Mouse (Mus musculus): ENCODE measurements around the gene Zfp710. TPM values are rescaled to one million over a fixed set of nuclear protein-coding genes. Genes with fewer than 3 reads are reported as not detected.

The Zfp710 gene
- total and polyA plus RNA-seq, 3 experiments = 14.8 to 19.1 TPM; not detected in 1

DNA sequence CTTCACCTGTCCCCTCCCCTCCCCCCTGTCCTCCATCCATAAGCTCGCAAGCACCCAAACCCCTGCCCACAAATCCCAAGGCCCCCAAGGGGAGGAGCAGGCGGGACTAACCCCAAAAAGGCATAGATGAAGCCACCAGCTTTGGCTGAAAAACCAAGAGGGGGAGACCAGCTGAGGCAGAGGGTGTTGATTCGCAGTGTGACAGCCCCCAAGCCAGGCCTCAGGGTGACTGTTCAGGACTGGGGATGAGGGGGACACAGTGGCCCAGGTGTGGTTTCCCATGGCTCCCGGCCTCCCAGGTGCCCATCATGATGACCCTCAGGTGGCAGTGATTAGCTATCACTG is 67.2 kb downstream of the Zfp710 start:
- H3K36me3 ChIP-seq (ENCODE audit: control insufficient read depth in 1 of 2, insufficient read depth in 2 of 2, low read length in 2 of 2) = no peaks in the 10 kb centered on the region; a peak in 1 of 4 replicates
- no peak overlapping the region for H3K27ac ChIP-seq (ENCODE audit: control insufficient read depth, low read depth, low read length)
- H3K27me3 ChIP-seq (ENCODE audit: control insufficient read depth in 1 of 2, insufficient read depth in 2 of 2, low read length in 2 of 2) = no peaks in the 10 kb centered on the region
- no peaks in the 10 kb centered on the region for H3K4me1 ChIP-seq (ENCODE audit: control insufficient read depth in 1 of 2, insufficient read depth in 2 of 2, low read length in 2 of 2)
- H3K4me3 ChIP-seq (ENCODE audit: control insufficient read depth in 1 of 2, insufficient read depth in 1 of 2, low read depth in 2 of 2, low read length in 2 of 2) = no peak overlapping the region
- no peak for DNase-seq (ENCODE audit: low read depth, low spot score)
- no peak overlapping the region for H3K9ac ChIP-seq (ENCODE audit: control insufficient read depth, low read depth, low read length, poor library complexity, severe bottlenecking)
- no peaks in the 10 kb centered on the region for H3K79me2 ChIP-seq (ENCODE audit: control insufficient read depth, insufficient read depth, low read length, poor library complexity)
- no peaks in the 10 kb centered on the region for H3K9me3 ChIP-seq (replicated peaks; ENCODE audit: insufficient read depth, low read length)
- TF ChIP-seq SIN3A (IDR thresholded peaks at IDR 0.05; ENCODE audit: low read length) (no peak), MYB (IDR thresholded peaks at IDR 0.05; ENCODE audit: low read depth, low read length) (no peak), GABPA (IDR thresholded peaks at IDR 0.05; ENCODE audit: low read depth, low read length) (no peak), CHD1 (IDR thresholded peaks at IDR 0.05; ENCODE audit: low read depth, low read length) (no peak), NELFE (IDR thresholded peaks at IDR 0.05; ENCODE audit: low read depth, low read length) (no peak), ZNF384 (IDR thresholded peaks at IDR 0.05; ENCODE audit: low read depth, low read length) (no peak), RAD21 (IDR thresholded peaks at IDR 0.05; ENCODE audit: low read depth, low read length) (no peak), TBP (IDR thresholded peaks at IDR 0.05; ENCODE audit: low read depth, low read length) (no peak), USF1 (IDR thresholded peaks at IDR 0.05; ENCODE audit: low read depth, low read length) (no peak), TCF12 (IDR thresholded peaks at IDR 0.05; ENCODE audit: low read depth, low read length) (no peak), USF2 (IDR thresholded peaks at IDR 0.05; ENCODE audit: borderline replicate concordance in 1 of 2, insufficient read depth in 1 of 2, low read depth in 1 of 2, low read length in 2 of 2) (no peak), SMC3 (IDR thresholded peaks at IDR 0.05; ENCODE audit: low read depth, low read length) (no peak), ZMIZ1 (IDR thresholded peaks at IDR 0.05; ENCODE audit: low read depth, low read length) (no peak), CTCF (IDR thresholded peaks at IDR 0.05 in 2 of 3, conservative IDR thresholded peaks at IDR 0.05 in 1 of 3; ENCODE audit: control insufficient read depth in 1 of 3, insufficient read depth in 1 of 3, low read depth in 2 of 3, low read length in 3 of 3, poor library complexity in 1 of 3, severe bottlenecking in 1 of 3) (no peak), RCOR1 (IDR thresholded peaks at IDR 0.05; ENCODE audit: low read depth, low read length) (no peak), ELF1 (IDR thresholded peaks at IDR 0.05; ENCODE audit: low read depth, low read length) (no peak), E2F4 (IDR thresholded peaks at IDR 0.05; ENCODE audit: borderline replicate concordance, low read depth, low read length) (no peak)

DNA sequence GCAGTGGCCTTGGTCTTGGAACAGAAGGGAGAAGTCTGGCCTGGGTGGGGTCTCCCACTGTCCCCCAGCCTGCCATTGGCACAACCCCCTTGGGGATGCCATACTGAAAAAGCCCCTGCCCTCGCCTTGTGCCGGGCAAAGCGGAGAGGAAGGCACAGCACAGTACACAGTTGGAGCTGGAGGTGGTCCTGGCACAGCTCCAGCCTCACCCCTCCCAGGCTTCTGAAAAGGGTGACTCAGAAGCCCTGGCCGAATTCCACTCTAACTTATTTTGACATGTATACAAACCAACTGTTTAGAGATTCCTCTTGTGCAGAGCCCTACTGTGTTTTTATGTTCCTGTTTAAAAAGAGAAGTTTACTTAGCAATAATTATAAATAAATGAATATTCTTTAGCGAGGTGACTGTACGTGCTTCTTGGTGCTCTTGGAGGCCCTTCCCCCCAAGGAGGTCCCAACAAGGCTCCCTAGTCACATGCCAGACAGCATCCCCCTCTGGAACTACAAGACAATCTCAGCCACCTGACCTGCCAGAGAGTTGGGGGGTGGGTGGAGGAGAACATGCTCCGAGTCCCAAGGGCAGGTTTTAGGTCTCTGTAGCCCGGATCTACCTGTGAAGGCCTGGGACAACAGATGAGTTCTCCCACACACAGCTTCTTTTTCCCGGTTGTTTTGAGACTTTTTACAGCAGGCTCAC is 67.9 kb downstream of the Zfp710 start:
- no peak for TF ChIP-seq USF2 (IDR thresholded peaks at IDR 0.05; ENCODE audit: borderline replicate concordance in 1 of 2, insufficient read depth in 1 of 2, low read depth in 1 of 2, low read length in 2 of 2)
- no peak for TF ChIP-seq NRF1 (IDR thresholded peaks at IDR 0.05; ENCODE audit: insufficient read depth, low read depth, low read length, poor library complexity, severe bottlenecking)
- no peak for TF ChIP-seq USF1 (IDR thresholded peaks at IDR 0.05; ENCODE audit: low read depth, low read length)
- TF ChIP-seq ZNF384 (IDR thresholded peaks at IDR 0.05; ENCODE audit: low read depth, low read length) = no peak
- no peak for TF ChIP-seq EP300 (IDR thresholded peaks at IDR 0.05; ENCODE audit: low read depth in 1 of 2, low read length in 2 of 2)
- no peak for TF ChIP-seq MXI1 (IDR thresholded peaks at IDR 0.05; ENCODE audit: low read depth, low read length)
- TF ChIP-seq POLR2AphosphoS2 (IDR thresholded peaks at IDR 0.05; ENCODE audit: low read length) = no peak
- no peak for TF ChIP-seq UBTF (IDR thresholded peaks at IDR 0.05; ENCODE audit: borderline replicate concordance, insufficient read depth, low read depth, low read length)
- no peak for TF ChIP-seq MYB (IDR thresholded peaks at IDR 0.05; ENCODE audit: low read depth, low read length)
- no peak for TF ChIP-seq KAT2A (conservative IDR thresholded peaks at IDR 0.05; ENCODE audit: low read depth, low read length)
- TF ChIP-seq ELF1 (IDR thresholded peaks at IDR 0.05; ENCODE audit: low read depth, low read length) = no peak
- TF ChIP-seq MYC (IDR thresholded peaks at IDR 0.05; ENCODE audit: low read depth, low read length) = no peak
- no peak for TF ChIP-seq SIN3A (IDR thresholded peaks at IDR 0.05; ENCODE audit: low read length)
- H3K27me3 ChIP-seq (ENCODE audit: control insufficient read depth in 1 of 2, insufficient read depth in 2 of 2, low read length in 2 of 2) = no peaks in the 10 kb centered on the region
- H3K27ac ChIP-seq (ENCODE audit: control insufficient read depth, low read depth, low read length) = no peak overlapping the region
- H3K79me2 ChIP-seq (ENCODE audit: control insufficient read depth, insufficient read depth, low read length, poor library complexity) = no peaks in the 10 kb centered on the region
- no peak overlapping the region for H3K4me3 ChIP-seq (ENCODE audit: control insufficient read depth in 1 of 2, insufficient read depth in 1 of 2, low read depth in 2 of 2, low read length in 2 of 2)
- peak; percentile 51 for DNase-seq (ENCODE audit: low read depth, low spot score)
- H3K36me3 ChIP-seq (ENCODE audit: control insufficient read depth in 1 of 2, insufficient read depth in 2 of 2, low read length in 2 of 2) = no peaks in the 10 kb centered on the region; a peak in 1 of 4 replicates
- no peaks in the 10 kb centered on the region for H3K9me3 ChIP-seq (replicated peaks; ENCODE audit: insufficient read depth, low read length)
- no peaks in the 10 kb centered on the region for H3K4me1 ChIP-seq (ENCODE audit: control insufficient read depth in 1 of 2, insufficient read depth in 2 of 2, low read length in 2 of 2)
- H3K9ac ChIP-seq (ENCODE audit: control insufficient read depth, low read depth, low read length, poor library complexity, severe bottlenecking) = no peak overlapping the region

Data from MEL (cell line).